Mouse (Mus musculus): Measurements from ENCODE around the gene Klhdc4. TPM values are rescaled to one million over a fixed set of nuclear protein-coding genes. Genes with fewer than 3 reads are reported as not detected.

Klhdc4 gene
- polyA plus RNA-seq, 1 experiment from 2014 or later: 13.7 TPM

- WGBS: 46% methylated on average over 5 of the region's 5 CpGs
- no peak for TF ChIP-seq CTCF (IDR thresholded peaks at IDR 0.05; ENCODE audit: low read depth)
- no peak for TF ChIP-seq EP300 (optimal IDR thresholded peaks at IDR 0.05)
- DNase-seq (ENCODE audit: low spot score): no peak
- Histone ChIP-seq H3K9ac (ENCODE audit: low read length) (no peak overlapping the region), H3K27ac (replicated peaks) (no peak overlapping the region), H3K4me2 (replicated peaks; ENCODE audit: low read depth) (no peak overlapping the region), H3K27me3 (ENCODE audit: control insufficient read depth, insufficient read depth, low read length) (no peaks in the 10 kb centered on the region), H3K9me3 (ENCODE audit: control insufficient read depth, low read length) (no peaks in the 10 kb centered on the region), H3K4me1 (replicated peaks; ENCODE audit: control insufficient read depth, insufficient read depth) (no peaks in the 10 kb centered on the region), H3K36me3 (ENCODE audit: control insufficient read depth, insufficient read depth, low read length) (no peaks in the 10 kb centered on the region), H3K4me3 (ENCODE audit: low read depth, low read length) (no peak overlapping the region)
- no peak for ATAC-seq (ENCODE audit: low FRiP score, low TSS enrichment)
These were observed 46.9 kb downstream of the Klhdc4 start for GRCm38 (mm10) chr8:121782493-121782892.

GRCm38 (mm10) chr8:121773876-121774275, 55.5 kb downstream of the Klhdc4 start:
- no peak for TF ChIP-seq EP300 (optimal IDR thresholded peaks at IDR 0.05)
- TF ChIP-seq CTCF (IDR thresholded peaks at IDR 0.05; ENCODE audit: low read depth): no peak
- H3K27me3 ChIP-seq (ENCODE audit: control insufficient read depth, insufficient read depth, low read length): no peaks in the 10 kb centered on the region

GRCm38 (mm10) chr8:121770845-121771752, 58.3 kb downstream of the Klhdc4 start:
- WGBS: 32% methylated on average over 19 of the region's 19 CpGs
- H3K9me3 ChIP-seq (ENCODE audit: control insufficient read depth, low read length): no peaks in the 10 kb centered on the region
- H3K9ac ChIP-seq (ENCODE audit: low read length): no peak overlapping the region
- no peak for TF ChIP-seq EP300 (optimal IDR thresholded peaks at IDR 0.05)
- no peak for TF ChIP-seq CTCF (IDR thresholded peaks at IDR 0.05; ENCODE audit: low read depth)
- no peak overlapping the region for H3K4me2 ChIP-seq (replicated peaks; ENCODE audit: low read depth)
- no peak overlapping the region for H3K4me3 ChIP-seq (ENCODE audit: low read depth, low read length)
- H3K27ac ChIP-seq (replicated peaks): no peak overlapping the region
- DNase-seq (ENCODE audit: low spot score): no peak
- H3K4me1 ChIP-seq (replicated peaks; ENCODE audit: control insufficient read depth, insufficient read depth): no peaks in the 10 kb centered on the region
- ATAC-seq (ENCODE audit: low FRiP score, low TSS enrichment): no peak
- no peaks in the 10 kb centered on the region for H3K36me3 ChIP-seq (ENCODE audit: control insufficient read depth, insufficient read depth, low read length)
- no peaks in the 10 kb centered on the region for H3K27me3 ChIP-seq (ENCODE audit: control insufficient read depth, insufficient read depth, low read length)

More at GRCm38 (mm10) chr8:121773876-121774275, 55.5 kb downstream of the Klhdc4 start:
- no peak overlapping the region for H3K27ac ChIP-seq (replicated peaks)
- WGBS: 89% methylated on average over 12 of the region's 12 CpGs
- no peaks in the 10 kb centered on the region for H3K4me1 ChIP-seq (replicated peaks; ENCODE audit: control insufficient read depth, insufficient read depth)
- H3K4me3 ChIP-seq (ENCODE audit: low read depth, low read length): no peak overlapping the region
- ATAC-seq (ENCODE audit: low FRiP score, low TSS enrichment) (no peak), DNase-seq (ENCODE audit: low spot score) (no peak)
- H3K9ac ChIP-seq (ENCODE audit: low read length): no peak overlapping the region
- no peaks in the 10 kb centered on the region for H3K36me3 ChIP-seq (ENCODE audit: control insufficient read depth, insufficient read depth, low read length)
- no peaks in the 10 kb centered on the region for H3K9me3 ChIP-seq (ENCODE audit: control insufficient read depth, low read length)
- H3K4me2 ChIP-seq (replicated peaks; ENCODE audit: low read depth): no peak overlapping the region

GRCm38 (mm10) chr8:121769621-121770020, 59.7 kb downstream of the Klhdc4 start:
- no peak for ATAC-seq (ENCODE audit: low FRiP score, low TSS enrichment)
- DNase-seq (ENCODE audit: low spot score): no peak
- H3K4me1 ChIP-seq (replicated peaks; ENCODE audit: control insufficient read depth, insufficient read depth): no peaks in the 10 kb centered on the region
- no peak overlapping the region for H3K4me3 ChIP-seq (ENCODE audit: low read depth, low read length)
- WGBS: 84% methylated on average over 2 of the region's 2 CpGs
- TF ChIP-seq EP300 (optimal IDR thresholded peaks at IDR 0.05) (no peak), CTCF (IDR thresholded peaks at IDR 0.05; ENCODE audit: low read depth) (no peak)
- no peaks in the 10 kb centered on the region for H3K9me3 ChIP-seq (ENCODE audit: control insufficient read depth, low read length)
- no peak overlapping the region for H3K9ac ChIP-seq (ENCODE audit: low read length)
- H3K36me3 ChIP-seq (ENCODE audit: control insufficient read depth, insufficient read depth, low read length): no peaks in the 10 kb centered on the region
- no peak overlapping the region for H3K4me2 ChIP-seq (replicated peaks; ENCODE audit: low read depth)
- H3K27ac ChIP-seq (replicated peaks): no peak overlapping the region
- no peaks in the 10 kb centered on the region for H3K27me3 ChIP-seq (ENCODE audit: control insufficient read depth, insufficient read depth, low read length)

- Histone ChIP-seq H3K9ac (ENCODE audit: low read length) (no peak overlapping the region), H3K27ac (replicated peaks) (no peak overlapping the region), H3K9me3 (ENCODE audit: control insufficient read depth, low read length) (no peaks in the 10 kb centered on the region), H3K4me3 (ENCODE audit: low read depth, low read length) (no peak overlapping the region), H3K36me3 (ENCODE audit: control insufficient read depth, insufficient read depth, low read length) (no peaks in the 10 kb centered on the region), H3K4me2 (replicated peaks; ENCODE audit: low read depth) (no peak overlapping the region), H3K4me1 (replicated peaks; ENCODE audit: control insufficient read depth, insufficient read depth) (no peaks in the 10 kb centered on the region), H3K27me3 (ENCODE audit: control insufficient read depth, insufficient read depth, low read length) (no peaks in the 10 kb centered on the region)
- ATAC-seq (ENCODE audit: low FRiP score, low TSS enrichment) (no peak), DNase-seq (ENCODE audit: low spot score) (no peak)
- no peak for TF ChIP-seq EP300 (optimal IDR thresholded peaks at IDR 0.05)
- WGBS: 46% methylated on average over 3 of the region's 3 CpGs
These were observed 60.3 kb downstream of the Klhdc4 start for GRCm38 (mm10) chr8:121769095-121769494.

GRCm38 (mm10) chr8:121765594-121766138, 63.7 kb downstream of the Klhdc4 start:
- no peaks in the 10 kb centered on the region for H3K9me3 ChIP-seq (ENCODE audit: control insufficient read depth, low read length)
- no peaks in the 10 kb centered on the region for H3K4me1 ChIP-seq (replicated peaks; ENCODE audit: control insufficient read depth, insufficient read depth)
- no peaks in the 10 kb centered on the region for H3K36me3 ChIP-seq (ENCODE audit: control insufficient read depth, insufficient read depth, low read length)
- TF ChIP-seq CTCF (IDR thresholded peaks at IDR 0.05; ENCODE audit: low read depth) (no peak), EP300 (optimal IDR thresholded peaks at IDR 0.05) (no peak)
- H3K4me2 ChIP-seq (replicated peaks; ENCODE audit: low read depth): no peak overlapping the region
- DNase-seq (ENCODE audit: low spot score) (no peak), ATAC-seq (ENCODE audit: low FRiP score, low TSS enrichment) (no peak)
- H3K27ac ChIP-seq (replicated peaks): no peak overlapping the region
- WGBS: 75% methylated on average over 7 of the region's 7 CpGs
- H3K27me3 ChIP-seq (ENCODE audit: control insufficient read depth, insufficient read depth, low read length): no peaks in the 10 kb centered on the region
- H3K4me3 ChIP-seq (ENCODE audit: low read depth, low read length): no peak overlapping the region
- H3K9ac ChIP-seq (ENCODE audit: low read length): no peak overlapping the region
